Mouse (Mus musculus) layer of hippocampus, adult 8-10 months (tissue): ENCODE measurements at regions not wholly inside any gene's neighbourhood (a gene's known extent, or its start where the extent isn't known, plus 50 kb on each side); places are given as distances from the start of the nearest gene placed in this dataset.
"Not testable (repeated sequence)": the region's sequence is repeated elsewhere in the genome, so short reads cannot be mapped to it uniquely, and the experiment has no call there.

ENCODE experiments used
- DNase-seq, 2 experiments: peaks; one replicate each; pipeline ENCODE4 v3.0.0; 2022; ENCODE audit warnings: low spot score in 2 of 2

DNA sequence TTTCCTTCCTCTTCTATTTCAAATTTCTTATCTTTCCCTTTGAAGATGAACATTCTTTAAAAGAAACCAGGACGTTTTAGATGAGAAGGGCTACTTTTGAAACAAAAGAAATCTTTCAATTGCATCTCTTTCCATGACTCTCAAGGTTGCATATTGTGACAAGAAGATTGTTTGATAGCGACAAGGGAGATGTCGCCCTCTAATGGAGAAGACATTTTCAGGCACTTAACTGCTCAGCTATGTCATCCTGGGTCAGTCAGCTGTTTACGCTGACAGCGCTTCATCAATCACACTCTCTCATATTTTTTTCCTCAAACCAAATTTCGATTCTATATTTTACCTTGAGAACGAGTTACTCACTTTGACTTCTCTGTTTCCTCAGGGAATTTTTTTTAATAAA, 122.2 kb upstream of the Nabp1 start:
- DNase-seq: no peak

DNA sequence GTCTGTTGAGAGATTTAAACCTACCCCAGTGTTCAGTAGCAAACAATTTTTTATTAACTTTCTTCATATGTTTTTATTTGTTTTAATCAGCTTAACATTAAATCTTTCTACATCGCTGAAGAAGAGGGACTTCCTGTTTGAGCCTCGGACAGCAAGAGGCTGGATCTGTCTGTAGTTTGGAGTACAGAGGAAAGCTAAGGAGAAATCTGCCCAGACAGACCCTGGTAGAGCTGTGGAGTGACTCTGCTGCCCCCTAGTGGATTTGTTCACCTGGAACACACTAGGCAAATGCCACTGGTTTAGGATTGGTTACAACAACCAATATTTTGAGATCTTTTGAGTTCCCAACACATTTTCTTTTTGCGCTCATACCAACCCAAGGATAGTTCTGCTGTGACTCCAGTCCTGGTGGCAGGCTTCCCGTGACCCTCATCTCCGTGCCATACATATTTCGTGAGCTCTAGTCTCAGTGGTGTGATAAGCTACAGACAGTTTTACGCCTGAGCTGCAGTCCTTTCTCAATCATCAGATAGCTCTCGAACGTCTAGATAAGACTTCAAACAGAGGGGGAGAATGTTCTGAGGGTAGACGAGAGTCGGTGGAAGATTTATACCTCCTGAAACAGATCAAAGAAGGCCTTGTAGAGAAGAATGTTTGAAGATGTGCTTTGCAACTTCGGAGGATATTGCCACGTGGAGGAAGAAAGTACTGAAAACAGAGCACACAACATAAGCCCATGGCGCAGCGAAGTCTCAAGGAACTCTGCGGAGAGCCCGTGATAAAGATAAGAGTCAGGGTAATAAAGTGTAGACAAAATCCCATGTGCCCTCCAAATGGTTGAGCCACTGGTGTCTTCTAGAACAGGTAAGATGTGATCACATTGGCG, 119.0 kb upstream of the Nabp1 start:
- peak; percentile 72 to 92 for DNase-seq

DNA sequence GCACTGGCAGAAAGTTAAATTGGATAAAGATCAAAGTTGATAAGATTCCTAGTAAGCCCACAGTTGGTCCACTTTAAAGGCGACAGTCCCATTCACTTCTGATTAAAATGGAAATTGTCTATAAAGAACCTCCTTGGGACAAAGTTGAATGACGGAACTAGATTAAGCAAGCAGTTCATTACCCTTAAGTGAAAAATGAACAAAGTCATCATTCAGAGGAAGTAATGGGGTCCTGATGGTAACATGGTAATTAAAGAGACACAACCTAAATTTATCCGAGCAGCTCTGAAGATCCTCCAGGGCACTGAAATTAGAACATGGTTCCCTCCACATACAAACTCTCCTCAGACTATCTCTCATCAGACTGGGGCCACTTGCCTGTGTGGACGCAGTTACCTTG, 116.4 kb upstream of the Nabp1 start:
- DNase-seq: no peak

DNA sequence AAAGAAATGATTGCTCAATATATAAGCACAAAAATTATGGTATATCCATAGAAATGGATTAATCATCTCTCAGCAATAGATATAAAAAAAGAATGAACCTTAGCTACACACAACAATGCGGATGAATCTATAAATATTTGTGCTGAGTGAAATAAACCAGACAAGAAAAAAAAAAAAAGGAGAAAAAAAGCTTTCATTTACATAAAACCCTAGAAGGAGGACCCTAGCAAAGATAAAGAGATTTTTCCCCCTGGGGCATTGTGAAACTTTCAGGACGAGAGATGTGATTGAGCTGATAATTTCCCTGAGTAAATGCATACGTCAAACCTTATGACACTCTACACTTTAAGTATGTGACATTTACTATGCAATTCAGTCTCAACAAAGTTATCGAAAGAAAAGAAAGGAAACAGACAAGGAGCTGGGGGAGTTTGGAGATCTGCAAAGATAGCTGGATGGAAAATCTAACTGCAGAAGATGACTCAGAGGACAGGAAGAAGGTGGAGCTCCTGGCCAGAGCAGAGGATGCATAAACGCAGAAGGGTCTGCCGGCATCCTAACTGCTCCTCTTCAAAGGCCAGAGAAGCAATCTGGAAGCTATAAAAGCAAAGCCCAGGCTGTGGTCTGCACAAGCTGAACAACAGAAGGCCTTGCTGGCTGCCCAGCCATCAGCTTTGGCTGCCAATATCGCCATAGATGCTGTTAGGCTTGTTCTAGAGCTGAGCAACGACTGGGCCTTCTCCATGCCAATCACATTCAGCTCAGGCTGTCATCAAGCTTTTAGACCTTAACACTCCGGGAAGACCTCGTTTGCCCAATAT, 115.6 kb upstream of the Nabp1 start:
- no peak for DNase-seq

DNA sequence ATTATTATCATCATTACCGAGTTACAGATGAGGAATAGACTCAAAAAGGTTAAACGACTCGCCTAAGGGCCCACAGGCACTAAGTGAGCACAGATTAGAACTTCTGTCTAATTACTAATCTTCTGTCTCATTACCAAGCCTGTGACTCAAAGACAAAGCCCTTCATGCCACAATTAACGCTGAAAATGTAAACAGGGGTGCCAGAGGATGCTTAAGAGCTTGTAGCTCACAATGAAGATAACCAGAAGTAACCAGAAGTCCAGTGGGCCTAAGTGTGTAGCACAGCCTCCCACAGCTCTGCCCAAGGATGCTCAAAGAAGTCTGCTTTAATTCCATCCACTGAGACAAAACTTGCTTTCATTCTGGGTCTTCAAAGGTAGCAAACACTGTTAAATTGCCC, 113.7 kb upstream of the Nabp1 start:
- no peak for DNase-seq

DNA sequence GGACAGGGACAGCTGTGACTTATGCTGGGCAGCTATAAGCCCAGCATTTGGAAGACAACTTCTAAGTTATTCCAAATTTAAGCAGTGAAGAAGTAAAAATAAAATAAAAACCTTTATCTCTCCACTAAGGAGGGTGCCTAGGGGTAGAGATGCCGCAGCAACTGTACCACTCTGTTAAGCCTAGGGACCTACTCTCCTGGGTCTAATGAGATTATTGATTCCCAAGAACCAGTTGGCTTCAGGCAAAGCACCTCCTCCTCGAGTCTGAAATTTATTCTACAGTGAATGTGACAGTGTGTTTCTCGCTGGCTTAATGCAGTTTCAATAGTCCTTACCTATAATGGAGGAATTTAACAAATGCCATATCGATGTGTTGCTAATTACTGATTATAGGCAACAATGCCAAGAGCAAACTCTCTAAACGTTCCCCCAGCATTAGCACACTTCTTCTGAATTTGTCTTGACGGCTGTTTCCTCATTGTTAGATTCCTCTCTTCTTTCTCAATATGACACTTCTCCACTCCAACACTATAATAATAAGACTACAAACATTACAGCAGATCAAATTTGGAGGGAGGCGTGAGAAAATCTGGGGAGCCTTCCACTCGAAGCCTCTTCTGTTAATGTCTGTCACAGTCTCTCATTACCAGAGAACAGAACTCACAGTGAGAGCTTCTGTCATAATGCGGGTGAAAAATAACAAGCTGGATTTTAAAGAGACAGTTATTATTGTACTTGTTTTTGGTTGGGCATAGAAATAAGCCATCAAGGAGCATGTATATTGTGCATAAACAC, 112.6 kb upstream of the Nabp1 start:
- no peak for DNase-seq

DNA sequence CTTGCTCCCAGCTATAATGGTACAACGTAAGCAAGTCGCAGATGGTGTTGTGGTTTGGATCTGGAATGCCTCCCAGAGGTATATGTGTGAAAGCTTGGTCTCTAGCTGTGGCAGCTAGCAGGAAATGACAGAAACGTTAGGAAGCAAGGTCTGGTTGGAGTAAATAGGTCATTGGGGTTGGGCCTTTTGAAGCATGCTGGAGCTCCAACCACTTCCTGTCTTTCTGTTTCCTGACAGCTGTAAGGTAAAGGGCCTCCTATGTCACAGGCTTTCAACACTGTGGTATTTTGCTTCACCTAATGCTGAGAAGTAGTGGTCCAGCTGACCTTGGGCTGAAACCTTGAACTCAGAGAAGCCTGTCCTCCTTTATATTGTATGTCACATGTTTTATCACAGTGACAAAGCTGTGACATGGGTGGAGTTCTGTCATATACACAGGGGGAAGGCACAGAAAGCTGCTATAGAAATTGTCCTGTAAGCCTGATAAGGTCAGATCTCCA, 106.8 kb upstream of the Nabp1 start:
- no peak for DNase-seq

DNA sequence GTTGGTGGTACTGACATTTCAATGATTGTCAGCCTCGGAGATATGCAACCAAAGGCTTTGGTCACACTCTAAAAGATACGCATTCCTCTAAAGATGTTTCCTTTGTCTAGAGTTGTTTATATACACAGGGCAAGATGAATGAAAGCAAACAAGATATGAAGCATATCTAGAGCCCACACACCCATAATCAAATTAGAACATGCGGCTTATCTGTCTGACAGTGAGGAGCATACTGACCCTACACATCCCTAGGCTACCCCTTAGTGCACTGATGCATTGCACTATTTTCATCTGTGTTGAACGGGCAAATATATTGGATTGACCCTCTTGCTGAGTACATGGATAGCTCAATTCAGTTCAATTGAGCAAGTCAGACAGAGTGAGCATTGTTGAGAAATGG, 105.6 kb upstream of the Nabp1 start:
- no peak for DNase-seq

DNA sequence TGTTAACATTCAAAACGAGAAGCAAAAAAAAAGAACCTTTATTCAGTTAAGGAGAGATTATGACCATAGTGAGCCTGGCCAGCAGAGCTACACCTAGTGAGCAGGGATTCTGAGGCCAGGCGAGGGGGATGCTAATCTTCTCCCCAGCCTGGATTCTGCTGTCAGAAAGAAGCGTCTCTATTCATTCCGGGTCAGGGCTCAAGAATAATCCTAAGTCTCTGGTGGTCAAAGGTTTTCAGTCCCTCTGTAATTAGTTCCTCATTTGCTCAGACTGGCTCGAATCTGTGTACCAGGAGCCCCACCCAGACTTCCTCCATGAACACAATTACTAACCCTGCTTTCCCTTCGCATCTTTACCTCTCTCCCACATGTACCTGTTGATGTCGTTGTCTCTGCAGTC, 101.8 kb upstream of the Nabp1 start:
- no peak for DNase-seq

DNA sequence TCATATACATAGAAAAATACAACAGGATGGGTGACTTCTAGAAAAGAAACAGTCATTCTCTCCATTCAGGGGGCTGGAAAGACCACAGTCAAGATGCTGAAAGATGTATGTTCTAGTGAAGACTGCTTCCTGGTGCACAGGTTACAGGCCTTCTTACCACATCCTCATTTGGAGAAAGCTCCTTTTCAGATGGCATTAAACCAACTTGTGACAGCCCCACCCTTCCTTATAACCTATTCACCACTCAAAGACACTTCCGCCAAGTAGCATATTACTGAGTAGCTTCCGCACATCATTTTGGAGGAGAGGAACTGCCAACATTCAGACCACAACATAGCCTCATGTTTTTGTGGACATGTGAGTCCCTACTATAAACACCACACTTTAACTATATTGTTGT, 99.5 kb upstream of the Nabp1 start:
- DNase-seq: no peak

DNA sequence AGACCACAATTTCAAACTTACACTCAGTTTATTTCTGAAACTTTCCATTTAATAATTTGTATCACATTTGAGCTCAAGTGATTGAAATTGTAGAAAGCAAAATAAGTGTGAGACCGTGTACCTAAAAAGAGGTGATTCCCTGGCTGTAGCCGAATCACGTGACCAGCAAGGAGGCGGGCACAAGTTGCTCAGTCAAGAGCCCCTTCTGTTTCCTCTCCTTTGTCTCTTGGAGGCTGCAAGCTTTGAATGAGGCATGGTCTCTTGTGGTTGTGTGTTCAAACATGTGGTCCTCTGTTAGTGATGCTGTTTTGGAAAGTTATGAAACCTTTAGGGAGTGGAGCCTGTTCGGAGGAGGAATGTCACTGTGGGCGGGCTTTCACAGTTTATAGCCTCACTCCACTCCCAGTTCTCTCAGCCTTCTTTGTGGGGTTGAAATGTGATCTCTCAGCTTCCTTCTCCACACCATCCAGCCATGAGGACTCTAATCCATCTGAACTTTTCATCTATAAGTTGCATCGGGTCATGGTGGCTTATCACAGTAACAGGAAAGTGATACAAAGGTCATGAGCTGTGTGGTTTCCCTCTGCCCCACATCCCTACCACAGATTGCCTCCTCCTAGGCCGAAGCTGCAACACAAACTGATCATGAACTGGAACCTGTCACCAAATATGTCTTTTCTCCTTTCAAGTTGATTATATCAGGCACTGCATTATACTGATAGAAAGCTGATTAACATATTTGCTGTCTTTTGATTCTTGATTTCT, 94.3 kb upstream of the Nabp1 start:
- no peak for DNase-seq

DNA sequence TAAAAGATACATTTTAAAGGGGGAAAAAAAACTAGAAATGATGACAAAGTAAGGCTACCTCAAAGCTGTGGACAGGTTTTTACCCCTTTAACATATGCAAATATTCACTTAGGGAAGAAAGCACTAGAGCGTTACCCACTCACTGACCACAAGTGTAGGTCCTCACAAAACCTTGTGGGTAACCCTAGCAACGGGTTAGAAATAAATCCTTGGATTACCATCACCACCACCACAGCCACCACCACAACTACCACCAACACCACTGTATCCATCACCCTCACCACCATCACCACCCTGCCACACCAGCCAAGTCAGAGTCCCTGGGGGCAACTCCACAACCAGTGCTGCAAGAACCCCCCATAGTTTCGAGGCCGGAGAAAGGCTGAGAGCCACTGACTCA, 91.4 kb upstream of the Nabp1 start:
- no peak for DNase-seq

DNA sequence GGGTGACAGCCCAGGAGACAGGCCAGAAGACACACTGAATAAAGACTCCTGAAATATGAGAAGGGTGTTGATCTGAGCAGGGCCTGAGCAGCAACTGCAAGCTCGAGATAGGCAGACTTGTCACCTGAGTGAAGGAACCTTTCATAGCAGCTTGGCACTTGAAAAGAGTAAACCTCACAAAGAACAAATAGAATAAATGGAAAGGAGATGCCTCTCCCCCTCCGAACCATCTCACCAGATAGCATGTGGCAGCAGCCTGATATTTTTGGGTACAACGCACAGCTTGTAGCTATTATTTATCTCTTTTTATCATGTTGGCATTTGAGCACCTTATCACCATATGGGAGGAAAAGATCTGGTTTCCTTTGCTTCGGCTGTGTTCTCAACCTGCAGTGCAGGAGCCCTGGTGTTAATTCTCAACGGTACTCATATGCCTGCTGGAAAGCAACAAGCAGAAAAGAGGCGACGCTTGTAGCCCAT, 88.0 kb upstream of the Nabp1 start:
- peak; percentile 22 to 23 for DNase-seq

DNA sequence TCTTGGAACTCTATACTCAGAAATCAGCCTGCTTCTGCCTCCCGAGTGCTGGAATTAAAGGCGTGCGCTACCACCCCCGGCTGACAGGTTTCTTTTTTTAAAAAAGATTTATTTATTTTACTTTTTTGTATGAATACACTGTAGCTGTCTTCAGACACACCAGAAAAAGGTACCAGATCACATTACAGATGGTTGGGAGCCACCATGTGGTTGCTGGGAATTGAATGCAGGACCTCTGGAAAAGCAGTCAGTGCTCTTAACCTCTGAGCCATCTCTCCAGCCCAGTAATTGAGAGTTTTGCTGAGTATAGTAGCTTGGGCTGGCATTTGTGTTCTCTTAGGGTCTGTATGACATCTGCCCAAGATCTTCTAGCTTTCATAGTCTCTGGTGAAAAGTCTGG, 78.4 kb upstream of the Nabp1 start:
- not testable (repeated sequence) for DNase-seq

DNA sequence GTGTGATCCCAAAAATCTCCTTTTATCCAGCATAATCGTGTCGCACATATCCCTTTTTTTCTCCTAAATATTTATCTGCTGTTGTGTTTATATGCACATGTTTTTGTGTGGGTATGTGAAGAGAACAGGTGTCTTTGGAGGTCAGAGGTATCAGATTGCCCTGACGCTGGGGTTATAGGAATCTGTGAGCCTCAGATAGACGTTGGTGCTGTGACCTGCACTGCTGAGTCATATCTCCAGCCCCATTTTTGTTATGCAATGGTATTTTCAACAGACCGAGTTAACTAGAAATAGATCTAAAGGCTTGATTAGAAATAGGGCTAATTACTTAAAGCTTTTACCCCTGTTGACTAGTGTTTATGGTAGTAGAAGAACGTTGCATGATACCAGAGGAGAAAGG, 75.5 kb upstream of the Nabp1 start:
- no peak for DNase-seq

DNA sequence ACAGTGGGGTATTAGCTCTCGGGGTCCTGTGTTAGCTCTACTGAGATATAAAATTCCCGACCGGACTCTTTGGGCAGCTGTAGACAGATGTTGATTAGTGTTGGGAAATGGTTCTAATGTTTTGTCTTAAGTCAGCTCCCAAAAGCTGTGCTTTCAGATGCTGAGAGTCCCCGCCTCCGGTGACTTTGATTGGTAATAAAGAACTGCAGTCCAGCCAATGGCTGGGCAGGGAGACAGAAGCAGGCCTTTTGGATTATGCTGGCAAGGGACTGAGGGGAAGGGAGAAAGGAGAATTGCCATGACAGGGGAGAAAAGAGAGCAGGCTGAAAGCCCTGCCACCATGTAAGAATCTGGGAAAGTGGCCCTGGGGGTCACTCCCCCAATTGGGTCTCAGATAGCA, 73.4 kb upstream of the Nabp1 start:
- DNase-seq: no peak

DNA sequence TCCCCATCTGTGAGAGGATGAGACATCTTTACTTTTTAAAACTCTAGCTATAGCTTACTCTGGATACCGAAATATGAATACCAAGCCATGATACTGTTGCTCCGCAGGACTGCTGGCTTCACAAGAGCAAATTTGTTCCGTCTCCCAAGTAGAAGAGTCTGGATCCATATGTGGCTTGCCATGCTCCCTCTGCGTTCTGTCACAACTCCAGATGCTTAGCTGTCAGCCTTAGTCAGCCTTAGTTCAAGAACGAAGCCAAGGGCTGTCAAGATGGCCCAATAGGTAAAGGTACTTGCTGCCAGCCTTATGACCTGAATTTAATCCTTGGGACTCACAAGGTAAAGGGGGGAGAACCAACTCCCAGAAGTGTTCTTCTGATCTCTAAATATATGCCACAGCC, 64.6 kb upstream of the Nabp1 start:
- no peak for DNase-seq

DNA sequence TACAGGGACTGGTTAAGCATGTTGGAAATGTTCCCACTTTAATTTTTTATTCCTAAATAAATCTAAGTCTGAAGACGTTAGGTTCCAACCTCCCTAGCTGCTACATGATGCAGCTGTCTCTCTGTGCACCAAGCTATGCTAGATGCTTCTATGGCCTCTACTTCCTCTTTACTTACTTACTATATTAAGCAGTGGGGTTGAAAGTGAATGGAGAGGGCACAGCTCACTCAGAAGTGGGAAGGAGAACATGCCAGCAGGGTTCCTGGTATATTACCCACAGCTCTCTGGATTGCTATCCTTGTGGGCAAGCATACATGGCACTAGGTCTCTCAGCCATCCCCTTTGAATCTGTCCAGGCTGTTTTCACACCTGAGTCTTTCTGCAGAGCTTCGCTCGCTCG, 61.4 kb upstream of the Nabp1 start:
- DNase-seq: no peak

DNA sequence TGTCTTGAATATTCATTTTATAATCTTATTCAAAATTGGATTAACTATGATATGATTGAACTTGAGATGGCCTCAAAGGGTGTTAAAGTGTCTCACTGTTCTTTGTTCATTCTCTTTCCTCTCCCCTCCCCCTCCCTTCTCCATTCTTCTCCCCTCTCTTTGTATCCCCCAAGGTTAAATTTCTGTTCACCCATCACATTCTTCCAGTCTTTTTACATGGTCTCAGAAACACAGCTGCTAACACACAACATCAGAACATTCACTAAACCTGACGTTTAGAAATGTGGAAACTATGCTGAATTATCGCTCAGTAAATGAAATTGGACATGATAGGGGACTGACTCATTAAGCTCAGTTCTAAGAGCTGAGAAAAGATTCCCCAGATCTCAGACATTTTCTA, 60.6 kb upstream of the Nabp1 start:
- no peak for DNase-seq

DNA sequence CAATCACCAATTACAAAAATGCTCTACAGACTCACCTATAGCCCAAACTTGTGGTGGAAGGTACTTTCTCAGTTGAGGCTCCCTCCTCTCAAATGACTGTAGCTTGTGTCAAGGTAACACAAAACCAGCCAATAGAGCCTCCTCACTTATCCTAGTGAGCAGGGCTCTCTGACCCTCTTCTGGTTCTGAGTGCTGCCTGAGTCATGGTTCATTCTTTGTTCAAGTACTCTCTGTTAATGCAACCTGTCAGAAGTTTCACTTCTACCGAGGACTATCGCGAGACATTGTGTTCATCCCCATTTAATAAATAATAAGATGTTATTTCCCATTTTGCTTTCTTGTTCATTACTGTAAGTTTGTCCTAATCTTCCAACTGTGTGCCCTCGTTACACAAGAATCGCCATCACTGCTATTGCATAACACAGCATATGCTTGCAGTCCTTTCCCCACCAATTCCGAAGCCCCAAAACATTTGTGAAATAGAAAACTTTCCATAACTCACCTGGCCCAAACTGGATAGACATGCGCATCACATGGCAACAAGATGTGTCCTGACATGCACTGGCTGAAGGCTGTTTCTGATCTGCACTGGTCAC, 59.6 kb upstream of the Nabp1 start:
- DNase-seq: no peak

DNA sequence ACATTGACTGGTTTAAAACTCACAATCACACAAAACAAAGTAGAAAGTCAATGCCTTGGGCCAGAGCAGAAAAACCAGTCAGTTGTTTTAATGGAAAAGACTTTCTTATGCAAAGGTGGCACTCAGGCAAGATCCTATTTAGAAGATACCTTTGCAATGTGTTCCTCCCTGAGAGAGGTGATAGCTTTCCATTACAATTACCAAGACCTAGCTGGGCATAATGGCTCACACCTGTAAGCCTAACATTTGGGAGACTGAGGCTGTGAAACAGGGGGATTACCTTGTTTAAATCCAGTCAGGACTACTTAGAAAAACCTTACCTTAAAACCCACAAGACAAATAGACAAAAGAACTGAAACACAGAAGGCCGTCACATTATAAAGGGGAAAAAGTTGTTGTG, 57.9 kb upstream of the Nabp1 start:
- DNase-seq: no peak
